8 mouse cellular contexts compared by ENCODE assay signal in genomic region chr3:95965518-95966451, GRCm38 (mm10). TPM values are rescaled to one million over a fixed set of nuclear protein-coding genes. Genes with fewer than 3 reads are reported as not detected.
DNase-seq lines count a peak whose midpoint lies in the region; ATAC-seq and TF ChIP-seq lines count a peak whose summit lies in the region.

No protein-coding gene starts in this region.

- TF ChIP-seq POLR2A in myocyte (IDR thresholded peaks at IDR 0.05; ENCODE audit: insufficient read length, low read depth): no peak

- no peaks in the 10 kb centered on the region for H3K79me2 ChIP-seq in myocyte (ENCODE audit: control insufficient read depth, insufficient read depth)

- DNase-seq in adrenal gland, postnatal 14 days: peak; percentile 30
- no peak for DNase-seq in adrenal gland, adult 8-10 months
- peak; percentile 78 for DNase-seq in forebrain, embryonic 14.5 days (ENCODE audit: low spot score)
- DNase-seq in kidney, postnatal 14 days: peak; percentile 33
- no peak for DNase-seq in spleen, adult 18-20 months

- H3K4me2 ChIP-seq in forebrain, embryonic 14.5 days (ENCODE audit: low read length): peak overlapping the region; percentile 42
- peak overlapping the region; percentile 68 for H3K4me2 ChIP-seq in myocyte (ENCODE audit: low read depth)

- peak overlapping the region; percentile 86 for H3K4me3 ChIP-seq in megakaryocyte, embryonic 14.5 days (replicated peaks)
- peak overlapping the region; percentile 11 for H3K4me3 ChIP-seq in forebrain, embryonic 14.5 days (ENCODE audit: low read depth, low read length)
- no peak overlapping the region for H3K4me3 ChIP-seq in myocyte

- H3K9me3 ChIP-seq in megakaryocyte, embryonic 14.5 days: no peaks in the 10 kb centered on the region
- H3K9me3 ChIP-seq in forebrain, embryonic 14.5 days (replicated peaks; ENCODE audit: control insufficient read depth, low read length): no peaks in the 10 kb centered on the region

- peaks cover 4% of the 10 kb centered on the region for H3K27me3 ChIP-seq in megakaryocyte, embryonic 14.5 days (replicated peaks)
- H3K27me3 ChIP-seq in forebrain, embryonic 14.5 days (replicated peaks; ENCODE audit: control insufficient read depth, insufficient read depth, low read length): no peaks in the 10 kb centered on the region
- H3K27me3 ChIP-seq in myocyte (ENCODE audit: control insufficient read depth, insufficient read depth, insufficient read length): no peaks in the 10 kb centered on the region

- 6% methylated on average over 7 of the region's 7 CpGs for WGBS in forebrain, embryonic 14.5 days

- no peak overlapping the region for H3K27ac ChIP-seq in forebrain, embryonic 14.5 days (ENCODE audit: low read depth, low read length)

- H3K4me1 ChIP-seq in megakaryocyte, embryonic 14.5 days: peaks cover 54% of the 10 kb centered on the region
- 0 out of 2 replicates have a peak, but pooled peaks cover 3% of the 10 kb centered on the region for H3K4me1 ChIP-seq in forebrain, embryonic 14.5 days (ENCODE audit: control insufficient read depth, insufficient read depth, low read length)

- no peaks in the 10 kb centered on the region for H3K36me3 ChIP-seq in megakaryocyte, embryonic 14.5 days (replicated peaks; ENCODE audit: low read length)
- no peaks in the 10 kb centered on the region for H3K36me3 ChIP-seq in forebrain, embryonic 14.5 days (ENCODE audit: control insufficient read depth, insufficient read depth, low read length)
- no peaks in the 10 kb centered on the region for H3K36me3 ChIP-seq in myocyte (ENCODE audit: control insufficient read depth, insufficient read depth)

- peak overlapping the region; percentile 29 for H3K9ac ChIP-seq in forebrain, embryonic 14.5 days (ENCODE audit: low read length)

- no peak for ATAC-seq in megakaryocyte, adult 5-6 weeks (ENCODE audit: poor library complexity, severe bottlenecking)
- peak; percentile 57 for ATAC-seq in forebrain, embryonic 14.5 days

- H3ac ChIP-seq in myocyte (ENCODE audit: control insufficient read depth, insufficient read length): no peak overlapping the region

TF ChIP-seq in myocyte, 11 proteins besides CTCF, POLR2A, EP300 and RAD21:
- no peak for TF ChIP-seq MYOG (IDR thresholded peaks at IDR 0.05; ENCODE audit: control insufficient read depth in 1 of 3, insufficient read depth in 1 of 3, insufficient read length in 2 of 3, low read depth in 2 of 3)
- TF ChIP-seq REST (IDR thresholded peaks at IDR 0.05; ENCODE audit: insufficient read depth, insufficient read length): no peak
- TF ChIP-seq POLR2AphosphoS2 (IDR thresholded peaks at IDR 0.05; ENCODE audit: insufficient read length, low read depth): no peak
- TF ChIP-seq MYOD1 (IDR thresholded peaks at IDR 0.05; ENCODE audit: control insufficient read depth in 1 of 3, insufficient read length in 2 of 3, low read depth in 2 of 3): peak in 1 of 3 experiments; percentile 6
- no peak for TF ChIP-seq TCF12 (IDR thresholded peaks at IDR 0.05; ENCODE audit: insufficient read depth, poor library complexity, severe bottlenecking)
TF ChIP-seq in myocyte: peak in this region for 1.

RNA-seq across cellular contexts. Expression of gene Plekho1, which starts 30.0 kb away (rescaled TPM):
- 29.4 and 47.2 TPM in 2 replicates for total RNA-seq in adrenal gland, postnatal 14 days (2021)
- total RNA-seq in adrenal gland, adult 8-10 months (2022): 10 to 100 TPM; 16.8 to 33.6 (median 28.7) TPM
- polyA plus RNA-seq in megakaryocyte, embryonic 14.5 days (2012; ENCODE audit: insufficient read depth, low replicate concordance): 556 and 663 TPM in 2 replicates
- total RNA-seq in megakaryocyte, adult 5-6 weeks (2015): 116 and 124 TPM in 2 replicates
- 104 and 119 TPM in 2 replicates for total RNA-seq in megakaryocyte, adult 5-6 weeks (2017)
- 67.4 and 75.6 TPM in 2 replicates for polyA plus RNA-seq in forebrain, embryonic 14.5 days (2014; fragmentation: Nextera tagmentation; extraction: Ambion mirVana)
- 107 TPM for polyA plus RNA-seq in myocyte (2012; fragmentation: generic; extraction: Trizol)

RNA-seq across cellular contexts. Expression of gene Anp32e, which starts 36.7 kb away (rescaled TPM):
- 94.6 and 102 TPM in 2 replicates for total RNA-seq in adrenal gland, postnatal 14 days (2021)
- total RNA-seq in adrenal gland, adult 8-10 months (2022): 10 to 100 TPM; 83.8 to 94.0 (median 88.4) TPM
- polyA plus RNA-seq in megakaryocyte, embryonic 14.5 days (2012; ENCODE audit: insufficient read depth, low replicate concordance): 3.7 and 183 TPM in 2 replicates
- total RNA-seq in megakaryocyte, adult 5-6 weeks (2015): 88.7 and 117 TPM in 2 replicates
- 250 and 285 TPM in 2 replicates for total RNA-seq in megakaryocyte, adult 5-6 weeks (2017)
- 49.1 and 50.0 TPM in 2 replicates for polyA plus RNA-seq in forebrain, embryonic 14.5 days (2014; fragmentation: Nextera tagmentation; extraction: Ambion mirVana)
- 48.5 TPM for polyA plus RNA-seq in myocyte (2012; fragmentation: generic; extraction: Trizol)

Comparison
In these comparisons a context has a peak if more than half of its experiments do, and no peak if none do; other contexts are left out.
1. DNase-seq: peak in adrenal gland, postnatal 14 days (single experiment), forebrain, embryonic 14.5 days (single experiment) and kidney, postnatal 14 days (single experiment); none in adrenal gland, adult 8-10 months (single experiment) and spleen, adult 18-20 months (0 of 2).